Mouse (Mus musculus) myocyte (in vitro differentiated cells): Measurements from ENCODE around the gene Mpst. TPM values are rescaled to one million over a fixed set of nuclear protein-coding genes. Genes with fewer than 3 reads are reported as not detected.

Experiments used
- H3K27me3 ChIP-seq: one replicate; pipeline ENCODE4 v1.6.1; 2011; ENCODE audit not compliant: control insufficient read depth, insufficient read depth, insufficient read length
- H3K36me3 ChIP-seq: one replicate; pipeline ENCODE4 v1.6.1; 2011; ENCODE audit not compliant: control insufficient read depth, insufficient read depth
- H3K4me2 ChIP-seq: one replicate; pipeline ENCODE4 v1.6.1; 2011; ENCODE audit warnings: low read depth, control low read depth
- H3K4me3 ChIP-seq: one replicate; pipeline ENCODE4 v1.5.1; 2011; ENCODE audit warnings: mild to moderate bottlenecking, control low read depth, moderate library complexity
- H3K79me2 ChIP-seq: one replicate; pipeline ENCODE4 v1.6.1; 2011; ENCODE audit not compliant: control insufficient read depth, insufficient read depth
- H3ac ChIP-seq: one replicate; pipeline ENCODE4 v1.6.1; 2011; ENCODE audit not compliant: control insufficient read depth, insufficient read length
- CEBPB ChIP-seq: IDR thresholded peaks from 2 replicates; pipeline ENCODE4 v1.6.1; 2011; ENCODE audit warnings: mild to moderate bottlenecking, moderate library complexity; ENCODE audit not compliant: poor library complexity, insufficient read depth, severe bottlenecking
- E2F4 ChIP-seq: IDR thresholded peaks from one replicate; pipeline ENCODE4 v1.6.1; 2011; ENCODE audit warnings: mild to moderate bottlenecking, control low read depth, moderate library complexity; ENCODE audit not compliant: insufficient read depth
- MAX ChIP-seq: IDR thresholded peaks from one replicate; pipeline ENCODE4 v1.6.1; 2011; ENCODE audit warnings: low read depth, mild to moderate bottlenecking, control low read depth
- MYOD1 ChIP-seq, 3 experiments: IDR thresholded peaks; one replicate each; pipeline ENCODE4 v1.6.1; 2011; ENCODE audit warnings: control low read depth in 2 of 3, low read depth in 2 of 3, mild to moderate bottlenecking in 2 of 3, moderate library complexity in 1 of 3; ENCODE audit not compliant: insufficient read length in 2 of 3, control insufficient read depth in 1 of 3
- MYOG ChIP-seq, 3 experiments: IDR thresholded peaks; one replicate each; pipeline ENCODE4 v1.6.1; 2011; ENCODE audit warnings: control low read depth in 2 of 3, low read depth in 2 of 3, mild to moderate bottlenecking in 2 of 3; ENCODE audit not compliant: insufficient read length in 2 of 3, control insufficient read depth in 1 of 3, insufficient read depth in 1 of 3
- POLR2A ChIP-seq: IDR thresholded peaks from one replicate; pipeline ENCODE4 v1.6.1; 2011; ENCODE audit warnings: low read depth, mild to moderate bottlenecking, control low read depth, moderate library complexity; ENCODE audit not compliant: insufficient read length
- POLR2AphosphoS2 ChIP-seq: IDR thresholded peaks from one replicate; pipeline ENCODE4 v1.6.1; 2011; ENCODE audit warnings: low read depth, control low read depth; ENCODE audit not compliant: insufficient read length
- REST ChIP-seq: IDR thresholded peaks from one replicate; pipeline ENCODE4 v1.6.1; 2011; ENCODE audit warnings: mild to moderate bottlenecking, control low read depth, moderate library complexity; ENCODE audit not compliant: insufficient read depth, insufficient read length
- SRF ChIP-seq: IDR thresholded peaks from one replicate; pipeline ENCODE4 v1.6.1; 2011; ENCODE audit warnings: low read depth; ENCODE audit not compliant: control insufficient read depth, insufficient read length
- TCF12 ChIP-seq: IDR thresholded peaks from one replicate; pipeline ENCODE4 v1.6.1; 2011; ENCODE audit warnings: mild to moderate bottlenecking, control low read depth; ENCODE audit not compliant: poor library complexity, insufficient read depth, severe bottlenecking
- TCF3 ChIP-seq: IDR thresholded peaks from one replicate; pipeline ENCODE4 v1.6.1; 2011; ENCODE audit warnings: low read depth, control low read depth; ENCODE audit not compliant: insufficient read length
- USF1 ChIP-seq: IDR thresholded peaks from one replicate; pipeline ENCODE4 v1.6.1; 2011; ENCODE audit warnings: low read depth, mild to moderate bottlenecking, control low read depth, moderate library complexity
- polyA plus RNA-seq: library from polyadenylated mRNA; unstranded; fragments of >200 nt; fragmentation: generic; extraction: Trizol; gene quantifications from one replicate; pipeline ENCODE4 v1.2.1, GENCODE M21; 2012; ENCODE audit warnings: missing spikeins

The Mpst gene
- polyA plus RNA-seq, 1 experiment = 77.1 TPM

GRCm38 (mm10) chr15:78380208-78380607, 26.0 kb upstream of the Mpst start:
- Histone ChIP-seq H3K4me2 (no peak overlapping the region), H3ac (no peak overlapping the region), H3K79me2 (no peaks in the 10 kb centered on the region), H3K36me3 (no peaks in the 10 kb centered on the region), H3K27me3 (peaks cover 40% of the 10 kb centered on the region), H3K4me3 (no peak overlapping the region)
- TF ChIP-seq MAX (no peak), POLR2AphosphoS2 (no peak), TCF3 (no peak), TCF12 (no peak), REST (no peak), E2F4 (no peak), POLR2A (no peak), MYOG (IDR thresholded peaks at IDR 0.05; ENCODE audit: control insufficient read depth in 1 of 3, insufficient read depth in 1 of 3, insufficient read length in 2 of 3, low read depth in 2 of 3) (no peak), MYOD1 (IDR thresholded peaks at IDR 0.05; ENCODE audit: control insufficient read depth in 1 of 3, insufficient read length in 2 of 3, low read depth in 2 of 3) (no peak), SRF (no peak), CEBPB (no peak)

- Histone ChIP-seq H3K4me3 (no peak overlapping the region), H3K36me3 (no peaks in the 10 kb centered on the region), H3ac (no peak overlapping the region), H3K27me3 (peaks cover 37% of the 10 kb centered on the region), H3K4me2 (no peak overlapping the region), H3K79me2 (no peaks in the 10 kb centered on the region)
- TF ChIP-seq E2F4 (no peak), SRF (no peak), MYOD1 (IDR thresholded peaks at IDR 0.05; ENCODE audit: control insufficient read depth in 1 of 3, insufficient read length in 2 of 3, low read depth in 2 of 3) (no peak), POLR2A (no peak), CEBPB (no peak), MYOG (IDR thresholded peaks at IDR 0.05; ENCODE audit: control insufficient read depth in 1 of 3, insufficient read depth in 1 of 3, insufficient read length in 2 of 3, low read depth in 2 of 3) (no peak), TCF12 (no peak), REST (no peak), MAX (no peak), TCF3 (no peak), USF1 (no peak), POLR2AphosphoS2 (no peak)
Measured at GRCm38 (mm10) chr15:78380741-78381140, 25.5 kb upstream of the Mpst start.

GRCm38 (mm10) chr15:78382115-78382514, 24.1 kb upstream of the Mpst start:
- Histone ChIP-seq H3K4me3 (no peak overlapping the region), H3ac (no peak overlapping the region), H3K79me2 (no peaks in the 10 kb centered on the region), H3K27me3 (peaks cover 38% of the 10 kb centered on the region), H3K4me2 (no peak overlapping the region), H3K36me3 (no peaks in the 10 kb centered on the region)
- TF ChIP-seq USF1 (no peak), TCF3 (no peak), POLR2A (no peak), SRF (no peak), CEBPB (no peak), REST (no peak), POLR2AphosphoS2 (no peak), TCF12 (no peak), E2F4 (no peak), MYOG (IDR thresholded peaks at IDR 0.05; ENCODE audit: control insufficient read depth in 1 of 3, insufficient read depth in 1 of 3, insufficient read length in 2 of 3, low read depth in 2 of 3) (no peak), MYOD1 (IDR thresholded peaks at IDR 0.05; ENCODE audit: control insufficient read depth in 1 of 3, insufficient read length in 2 of 3, low read depth in 2 of 3) (no peak)

- Histone ChIP-seq H3K79me2 (no peaks in the 10 kb centered on the region), H3K36me3 (no peaks in the 10 kb centered on the region), H3K4me3 (no peak overlapping the region), H3ac (no peak overlapping the region), H3K27me3 (peaks cover 23% of the 10 kb centered on the region), H3K4me2 (no peak overlapping the region)
- TF ChIP-seq MYOG (IDR thresholded peaks at IDR 0.05; ENCODE audit: control insufficient read depth in 1 of 3, insufficient read depth in 1 of 3, insufficient read length in 2 of 3, low read depth in 2 of 3) = no peak
- TF ChIP-seq TCF3 = no peak
- no peak for TF ChIP-seq TCF12
- no peak for TF ChIP-seq E2F4
- no peak for TF ChIP-seq CEBPB
- no peak for TF ChIP-seq SRF
- no peak for TF ChIP-seq POLR2AphosphoS2
- TF ChIP-seq MAX = no peak
- no peak for TF ChIP-seq USF1
- no peak for TF ChIP-seq REST
Measured at GRCm38 (mm10) chr15:78383450-78384219, 22.6 kb upstream of the Mpst start.
